Mouse (Mus musculus) bone marrow macrophage, adult 2 months (primary cell): Measurements from ENCODE around the gene Tardbp.

ENCODE experiments used
- CTCF ChIP-seq: IDR thresholded peaks from 2 replicates; pipeline ENCODE4 v1.5.1; 2012; ENCODE audit warnings: low read depth, mild to moderate bottlenecking, low read length, moderate library complexity
- POLR2A ChIP-seq: IDR thresholded peaks from 2 replicates; pipeline ENCODE4 v1.6.1; 2012; ENCODE audit warnings: mild to moderate bottlenecking, low read depth, low read length, borderline replicate concordance

- TF ChIP-seq CTCF (no peak), POLR2A (no peak)
Observed at GRCm38 (mm10) chr4:148596731-148597130, 30.1 kb downstream of the Tardbp start.
